Mouse (Mus musculus): Measurements from ENCODE around the gene Gm14743. TPM values are rescaled to one million over a fixed set of nuclear protein-coding genes. Genes with fewer than 3 reads are reported as not detected.

The Gm14743 gene
- not detected in 2 replicates for total RNA-seq (2023)

GRCm38 (mm10) chrX:78245821-78246220 lies at the start of gene Gm14743:
Gene Gm14743, minus strand, starts transcription at chrX:78245921.

Other genes with a start within 250 kb of the Gm14743 start
- not detected in 2 replicates for gene Obp1a, start 154.5 kb downstream of the Gm14743 start, total RNA-seq (2023)
- gene Gm5938, start 120.5 kb downstream of the Gm14743 start, total RNA-seq (2023), result not detected in 2 replicates
- not detected in 2 replicates for gene Obp1b, start 59.1 kb downstream of the Gm14743 start, total RNA-seq (2023)
- not detected in 2 replicates for gene 4930480E11Rik, start 123.7 kb upstream of the Gm14743 start, total RNA-seq (2023)

Data from neutrophil, adult 65 days (primary cell).